Mouse (Mus musculus) midbrain, postnatal 0 days (tissue): ENCODE measurements around the gene Stkld1. TPM values are rescaled to one million over a fixed set of nuclear protein-coding genes. Genes with fewer than 3 reads are reported as not detected.

Experiments used
- ATAC-seq: fragments of 200-750 bp; cut with Nextera tagmentation; 2 replicates; pipeline ENCODE4 v1.8.0; 2017; ENCODE audit warnings: moderate number of reproducible peaks, mild to moderate bottlenecking, moderate TSS enrichment, moderate library complexity; ENCODE audit not compliant: low FRiP score
- DNase-seq: peaks from one replicate; pipeline ENCODE4 v3.0.0-alpha.2; 2015; ENCODE audit warnings: low spot score
- H3K27ac ChIP-seq: fragments of 300-500 bp; sonication (generic); 2 replicates; pipeline ENCODE4 v1.5.1; 2014; ENCODE audit warnings: low read depth, mild to moderate bottlenecking, low read length, mixed read lengths
- H3K27me3 ChIP-seq: fragments of 300-500 bp; sonication (generic); 2 replicates; pipeline ENCODE4 v1.6.1; 2014; ENCODE audit warnings: low read length, control low read depth, mixed read lengths; ENCODE audit not compliant: insufficient read depth
- H3K36me3 ChIP-seq: fragments of 300-500 bp; sonication (generic); 2 replicates; pipeline ENCODE4 v1.6.1; 2014; ENCODE audit warnings: low read length, control low read depth, mixed read lengths; ENCODE audit not compliant: insufficient read depth
- H3K4me1 ChIP-seq: fragments of 300-500 bp; sonication (generic); 2 replicates; pipeline ENCODE4 v1.6.1; 2014; ENCODE audit warnings: mild to moderate bottlenecking, control low read depth, antibody characterized with exemption, low read length, mixed read lengths; ENCODE audit not compliant: insufficient read depth
- H3K4me2 ChIP-seq: fragments of 300-500 bp; sonication (generic); 2 replicates; pipeline ENCODE4 v1.6.1; 2014; ENCODE audit warnings: low read depth, mild to moderate bottlenecking, low read length, mixed read lengths; ENCODE audit not compliant: poor library complexity, severe bottlenecking
- H3K4me3 ChIP-seq: fragments of 300-500 bp; sonication (generic); 2 replicates; pipeline ENCODE4 v1.5.1; 2014; ENCODE audit warnings: low read depth, mild to moderate bottlenecking, low read length, moderate library complexity
- H3K9ac ChIP-seq: fragments of 300-500 bp; sonication (generic); replicated peaks from 2 replicates; pipeline ENCODE4 v1.6.1; 2014; ENCODE audit warnings: mild to moderate bottlenecking, low read length, moderate library complexity, mixed read lengths; ENCODE audit not compliant: poor library complexity, severe bottlenecking
- H3K9me3 ChIP-seq: fragments of 300-500 bp; sonication (generic); 2 replicates; pipeline ENCODE4 v1.6.1; 2016; ENCODE audit warnings: low read length, control low read depth
- CTCF ChIP-seq: IDR thresholded peaks from 2 replicates; pipeline ENCODE4 v1.5.1; 2016; ENCODE audit warnings: antibody characterized with exemption, mild to moderate bottlenecking
- WGBS: fragments of 180-500 bp; shearing (Covaris S2); extraction: QIAGEN DNeasy Blood & Tissue Kit; methylation state at CpG from one replicate; pipeline ENCODE4 v1.1.7; 2014; 5-methylcytosine and 5-hydroxymethylcytosine counted together
- polyA plus RNA-seq: library from polyadenylated mRNA; unstranded; fragments of >200 nt; fragmentation: Nextera tagmentation; extraction: Ambion mirVana; gene quantifications from 2 replicates; pipeline ENCODE4 v1.2.1, GENCODE M21; 2015
- total RNA-seq: library from RNA; depleted of rRNA; stranded (reverse); fragments of >200 nt; gene quantifications from 2 replicates; pipeline ENCODE4 v1.2.3, GENCODE M21; 2014

Gene Stkld1
- total and polyA plus RNA-seq, 2 experiments from 2014 or later: 0.11 to 0.33 TPM

GRCm38 (mm10) chr2:26964724-26965370 is 31.0 kb downstream of the Stkld1 start:
- H3K9me3 ChIP-seq: no peaks in the 10 kb centered on the region
- H3K4me3 ChIP-seq: peak overlapping the region; percentile 64
- H3K27ac ChIP-seq: peak overlapping the region; percentile 94

GRCm38 (mm10) chr2:26967262-26967661 is 33.4 kb downstream of the Stkld1 start:
- Histone ChIP-seq H3K4me1 (peaks cover 8% of the 10 kb centered on the region; the same call in 1 of the 2 replicates), H3K27ac (no peak overlapping the region), H3K36me3 (no peaks in the 10 kb centered on the region), H3K4me3 (no peak overlapping the region), H3K9me3 (no peaks in the 10 kb centered on the region), H3K27me3 (no peaks in the 10 kb centered on the region), H3K4me2 (no peak overlapping the region), H3K9ac (no peak overlapping the region)
- WGBS: 71% methylated on average over 2 of the region's 2 CpGs
- TF ChIP-seq CTCF: no peak
- DNase-seq: no peak
- ATAC-seq: no peak

More at GRCm38 (mm10) chr2:26964724-26965370, 31.0 kb downstream of the Stkld1 start:
- H3K36me3 ChIP-seq: peaks cover 6% of the 10 kb centered on the region; the same call in 1 of the 2 replicates
- TF ChIP-seq CTCF: no peak
- peak; percentile 21 for ATAC-seq
- no peaks in the 10 kb centered on the region for H3K27me3 ChIP-seq
- WGBS: 18% methylated on average over 14 of the region's 14 CpGs
- DNase-seq: no peak
- H3K4me1 ChIP-seq: peaks cover 16% of the 10 kb centered on the region
- peak overlapping the region; percentile 60 for H3K9ac ChIP-seq
- peak overlapping the region; percentile 79 for H3K4me2 ChIP-seq

- no peak within 1 kb of the TSS for H3K9ac ChIP-seq
- ATAC-seq (no peak), DNase-seq (no peak)
- H3K4me2 ChIP-seq: no peak within 1 kb of the TSS
- no peaks in the 10 kb centered on the region for H3K27me3 ChIP-seq
- 84% methylated on average over 3 of the region's 3 CpGs for WGBS
- no peak within 1 kb of the TSS for H3K4me3 ChIP-seq
- H3K4me1 ChIP-seq: no peaks in the 10 kb centered on the region
- no peaks in the 10 kb centered on the region for H3K9me3 ChIP-seq
- no peak within 1 kb of the TSS for H3K27ac ChIP-seq
- TF ChIP-seq CTCF: no peak
- H3K36me3 ChIP-seq: no peaks in the 10 kb centered on the region
These were observed 39.3 kb downstream of the Stkld1 start, which contains the start of gene Adamts13 for GRCm38 (mm10) chr2:26973116-26973515. Gene Adamts13, plus strand, starts transcription at chr2:26973416.

- no peak for DNase-seq
These were observed 40.1 kb downstream of the Stkld1 start for GRCm38 (mm10) chr2:26973960-26974359.

GRCm38 (mm10) chr2:26980361-26980760 is 46.5 kb downstream of the Stkld1 start:
- no peak for TF ChIP-seq CTCF
- no peak overlapping the region for H3K4me2 ChIP-seq

More at GRCm38 (mm10) chr2:26973960-26974359, 40.1 kb downstream of the Stkld1 start:
- no peak overlapping the region for H3K4me2 ChIP-seq
- no peaks in the 10 kb centered on the region for H3K27me3 ChIP-seq
- H3K9me3 ChIP-seq: no peaks in the 10 kb centered on the region
- no peaks in the 10 kb centered on the region for H3K36me3 ChIP-seq
- no peak for TF ChIP-seq CTCF
- H3K4me1 ChIP-seq: no peaks in the 10 kb centered on the region
- WGBS: 50% methylated on average over 4 of the region's 4 CpGs
- no peak overlapping the region for H3K4me3 ChIP-seq
- no peak for ATAC-seq
- no peak overlapping the region for H3K27ac ChIP-seq
- no peak overlapping the region for H3K9ac ChIP-seq

GRCm38 (mm10) chr2:26984179-26984578 is 50.3 kb downstream of the Stkld1 start:
- Histone ChIP-seq H3K36me3 (no peaks in the 10 kb centered on the region), H3K9me3 (no peaks in the 10 kb centered on the region), H3K9ac (no peak overlapping the region), H3K4me2 (no peak overlapping the region), H3K4me1 (no peaks in the 10 kb centered on the region), H3K27me3 (no peaks in the 10 kb centered on the region), H3K27ac (no peak overlapping the region), H3K4me3 (no peak overlapping the region)
- 70% methylated on average over 2 of the region's 2 CpGs for WGBS
- no peak for DNase-seq
- no peak for TF ChIP-seq CTCF
- ATAC-seq: no peak

More at GRCm38 (mm10) chr2:26980361-26980760, 46.5 kb downstream of the Stkld1 start:
- Histone ChIP-seq H3K27me3 (no peaks in the 10 kb centered on the region), H3K27ac (no peak overlapping the region), H3K4me3 (no peak overlapping the region), H3K4me1 (no peaks in the 10 kb centered on the region), H3K9ac (no peak overlapping the region), H3K9me3 (no peaks in the 10 kb centered on the region), H3K36me3 (no peaks in the 10 kb centered on the region)
- 70% methylated on average over 1 of the region's 1 CpGs for WGBS
- ATAC-seq (no peak), DNase-seq (no peak)
